Mouse (Mus musculus) brain, embryonic 14.5 days (tissue): Measurements from ENCODE around the gene Twsg1. TPM values are rescaled to one million over a fixed set of nuclear protein-coding genes. Genes with fewer than 3 reads are reported as not detected.

Experiments
- DNase-seq: peaks from one replicate; pipeline ENCODE4 v3.0.0-alpha.2; 2011; ENCODE audit warnings: low read depth
- CTCF ChIP-seq: fragments of 200-500 bp; IDR thresholded peaks from 2 replicates; pipeline ENCODE4 v1.5.1; 2012; ENCODE audit warnings: inconsistent platforms, mild to moderate bottlenecking, moderate library complexity, borderline replicate concordance; ENCODE audit not compliant: insufficient read depth, insufficient read length; ENCODE audit errors: extremely low read depth
- POLR2A ChIP-seq: fragments of 200-500 bp; IDR thresholded peaks from 2 replicates; pipeline ENCODE4 v1.6.1; 2012; ENCODE audit warnings: mild to moderate bottlenecking, inconsistent platforms, borderline replicate concordance; ENCODE audit not compliant: poor library complexity, insufficient read depth, insufficient read length, severe bottlenecking; ENCODE audit errors: extremely low read depth
- polyA plus RNA-seq: library from polyadenylated mRNA; depleted of rRNA; stranded (reverse); fragments of >200 nt; gene quantifications from 2 replicates; pipeline ENCODE4 v1.2.3, GENCODE M21; 2012; rRNA removed

The Twsg1 gene
- polyA plus RNA-seq, 1 experiment = 49.1 TPM

GRCm38 (mm10) chr17:65872652-65873051 is 78.4 kb downstream of the Twsg1 start:
- peak; percentile 17 for DNase-seq
- TF ChIP-seq POLR2A (no peak), CTCF (peak; percentile 63)

- TF ChIP-seq POLR2A (no peak), CTCF (no peak)
- no peak for DNase-seq
Measured at GRCm38 (mm10) chr17:65872051-65872450, 79.0 kb downstream of the Twsg1 start.

Other genes with a start within 250 kb of the Twsg1 start
- gene Rab31, start 178.5 kb downstream of the Twsg1 start, polyA plus RNA-seq = 53.2 and 56.6 TPM in 2 replicates
- gene Ppp4r1, start 168.7 kb downstream of the Twsg1 start, polyA plus RNA-seq = 92.2 and 93.7 TPM in 2 replicates
- 28.4 and 32.5 TPM in 2 replicates for gene Ralbp1, start 65.4 kb downstream of the Twsg1 start, polyA plus RNA-seq
- gene Ankrd12, start 125.9 kb upstream of the Twsg1 start, polyA plus RNA-seq = 20.8 and 28.3 TPM in 2 replicates
- gene Ndufv2, start 150.3 kb upstream of the Twsg1 start, polyA plus RNA-seq = 115 and 119 TPM in 2 replicates
- 56.1 and 58.3 TPM in 2 replicates for gene Washc1, start 160.3 kb upstream of the Twsg1 start, polyA plus RNA-seq
- 7.8 and 11.4 TPM in 2 replicates for gene Ddx11, start 172.3 kb upstream of the Twsg1 start, polyA plus RNA-seq